Mouse (Mus musculus) testis, adult 2 months (tissue): ENCODE results near the gene Morc4. TPM values are rescaled to one million over a fixed set of nuclear protein-coding genes. Genes with fewer than 3 reads are reported as not detected.

Source experiments
- H3K27ac ChIP-seq: fragments of 200-500 bp; 2 replicates; pipeline ENCODE4 v1.5.1; 2012; ENCODE audit warnings: low read depth, low read length; ENCODE audit not compliant: control insufficient read depth, insufficient read depth
- H3K27me3 ChIP-seq: fragments of 200-500 bp; 2 replicates; pipeline ENCODE4 v1.6.1; 2012; ENCODE audit warnings: mild to moderate bottlenecking, low read length, moderate library complexity; ENCODE audit not compliant: control insufficient read depth, insufficient read depth
- H3K36me3 ChIP-seq: fragments of 200-500 bp; 2 replicates; pipeline ENCODE4 v1.6.1; 2012; ENCODE audit warnings: mild to moderate bottlenecking, low read length; ENCODE audit not compliant: control insufficient read depth, insufficient read depth
- H3K4me1 ChIP-seq: fragments of 200-500 bp; 2 replicates; pipeline ENCODE4 v1.6.1; 2012; ENCODE audit warnings: low read length; ENCODE audit not compliant: control insufficient read depth, insufficient read depth
- H3K4me3 ChIP-seq: fragments of 200-500 bp; 2 replicates; pipeline ENCODE4 v1.5.1; 2012; ENCODE audit warnings: low read depth, mild to moderate bottlenecking, low read length, moderate library complexity, mixed read lengths; ENCODE audit not compliant: control insufficient read depth
- CTCF ChIP-seq: fragments of 200-500 bp; IDR thresholded peaks from 2 replicates; pipeline ENCODE4 v1.5.1; 2012; ENCODE audit warnings: low read depth, mild to moderate bottlenecking, inconsistent platforms, low read length, moderate library complexity; ENCODE audit not compliant: control insufficient read depth, insufficient read depth, insufficient replicate concordance
- POLR2A ChIP-seq: fragments of 200-500 bp; IDR thresholded peaks from 2 replicates; pipeline ENCODE4 v1.6.1; 2012; ENCODE audit warnings: low read depth, mild to moderate bottlenecking, inconsistent platforms, low read length, moderate library complexity; ENCODE audit not compliant: control insufficient read depth
- polyA plus RNA-seq: library from polyadenylated mRNA; depleted of rRNA; stranded (reverse); fragments of >200 nt; gene quantifications from 2 replicates; pipeline ENCODE4 v1.2.3, GENCODE M21; 2012

Morc4 gene
- polyA plus RNA-seq, 1 experiment, result 1.4 TPM

DNA sequence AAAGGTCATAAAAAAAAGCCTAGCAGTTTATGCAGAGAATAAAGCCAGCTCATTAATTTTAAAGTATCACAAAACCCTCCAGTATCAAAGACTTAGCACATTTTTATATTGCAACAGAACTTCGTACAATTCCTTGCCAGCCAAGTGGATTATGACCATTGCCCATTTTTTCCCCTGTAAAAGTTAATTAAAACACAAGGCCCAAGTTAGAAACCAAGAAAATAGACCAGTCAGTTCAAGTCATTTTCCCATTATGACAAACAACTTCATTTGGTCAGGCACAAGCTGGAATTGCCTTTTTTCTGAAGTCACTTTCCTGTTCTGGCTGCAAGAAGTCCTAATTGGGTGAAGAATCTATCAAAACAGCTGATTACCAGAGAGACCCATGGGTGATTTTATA lies 46.1 kb downstream of the Morc4 start:
- no peaks in the 10 kb centered on the region for H3K36me3 ChIP-seq
- TF ChIP-seq CTCF, result no peak
- TF ChIP-seq POLR2A, result no peak
- no peak overlapping the region for H3K27ac ChIP-seq
- H3K4me1 ChIP-seq, result no peaks in the 10 kb centered on the region
- no peaks in the 10 kb centered on the region for H3K27me3 ChIP-seq
- no peak overlapping the region for H3K4me3 ChIP-seq

DNA sequence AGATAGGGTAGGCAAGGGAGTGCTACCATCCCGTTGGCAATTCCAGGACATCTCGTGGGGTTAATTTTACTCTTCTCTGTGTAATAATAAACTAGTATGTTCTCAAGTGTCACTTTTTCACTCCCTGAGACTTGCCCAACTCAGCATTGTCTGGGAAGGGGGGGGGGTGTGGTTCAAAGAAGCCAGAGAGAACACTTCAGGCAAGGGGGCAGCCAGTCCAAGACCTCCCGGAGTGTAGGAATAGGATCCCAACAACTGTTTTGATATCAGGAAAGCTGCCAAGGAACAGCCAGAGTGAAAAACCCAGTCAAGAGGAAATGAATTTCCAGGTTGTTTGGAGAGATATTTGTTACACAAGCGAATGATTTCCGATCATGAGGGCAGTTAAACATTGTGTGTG lies 56.3 kb downstream of the Morc4 start:
- Histone ChIP-seq H3K4me1 (no peaks in the 10 kb centered on the region), H3K27me3 (no peaks in the 10 kb centered on the region), H3K4me3 (no peak overlapping the region), H3K27ac (no peak overlapping the region), H3K36me3 (no peaks in the 10 kb centered on the region)
- TF ChIP-seq CTCF, result no peak

DNA sequence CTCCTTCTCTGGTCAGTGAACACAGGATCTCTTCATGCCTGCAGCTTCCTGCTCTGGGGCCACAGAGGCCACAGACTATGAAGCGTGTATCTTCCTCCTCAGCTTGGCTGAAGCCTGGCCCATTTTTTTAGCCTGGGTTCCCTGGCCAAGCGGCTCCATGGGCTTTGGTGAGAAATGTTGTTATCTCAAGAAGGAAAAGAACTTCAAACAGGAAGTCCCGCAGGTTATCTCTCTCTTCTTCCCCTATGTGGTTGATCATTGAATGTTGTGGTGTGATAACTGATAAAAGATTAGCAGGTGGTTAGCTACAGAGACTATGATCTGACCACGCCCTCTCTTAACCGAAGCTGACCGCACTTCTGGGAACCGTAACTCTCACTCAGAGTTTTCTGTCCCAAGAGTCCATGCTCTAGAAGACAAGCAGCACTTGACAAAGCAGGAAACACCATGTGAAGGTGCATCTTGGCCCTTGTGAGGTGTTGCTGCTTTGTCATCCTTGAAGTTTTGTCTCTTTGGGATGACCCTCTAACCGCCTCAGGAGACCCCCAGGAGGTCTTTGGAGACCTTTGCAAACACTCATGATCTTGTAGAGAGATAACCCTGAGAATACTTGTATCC lies 57.4 kb downstream of the Morc4 start:
- H3K4me3 ChIP-seq, result no peak overlapping the region
- no peaks in the 10 kb centered on the region for H3K4me1 ChIP-seq
- no peaks in the 10 kb centered on the region for H3K36me3 ChIP-seq
- H3K27me3 ChIP-seq, result no peaks in the 10 kb centered on the region
- TF ChIP-seq POLR2A, result no peak
- TF ChIP-seq CTCF, result no peak
- H3K27ac ChIP-seq, result no peak overlapping the region

DNA sequence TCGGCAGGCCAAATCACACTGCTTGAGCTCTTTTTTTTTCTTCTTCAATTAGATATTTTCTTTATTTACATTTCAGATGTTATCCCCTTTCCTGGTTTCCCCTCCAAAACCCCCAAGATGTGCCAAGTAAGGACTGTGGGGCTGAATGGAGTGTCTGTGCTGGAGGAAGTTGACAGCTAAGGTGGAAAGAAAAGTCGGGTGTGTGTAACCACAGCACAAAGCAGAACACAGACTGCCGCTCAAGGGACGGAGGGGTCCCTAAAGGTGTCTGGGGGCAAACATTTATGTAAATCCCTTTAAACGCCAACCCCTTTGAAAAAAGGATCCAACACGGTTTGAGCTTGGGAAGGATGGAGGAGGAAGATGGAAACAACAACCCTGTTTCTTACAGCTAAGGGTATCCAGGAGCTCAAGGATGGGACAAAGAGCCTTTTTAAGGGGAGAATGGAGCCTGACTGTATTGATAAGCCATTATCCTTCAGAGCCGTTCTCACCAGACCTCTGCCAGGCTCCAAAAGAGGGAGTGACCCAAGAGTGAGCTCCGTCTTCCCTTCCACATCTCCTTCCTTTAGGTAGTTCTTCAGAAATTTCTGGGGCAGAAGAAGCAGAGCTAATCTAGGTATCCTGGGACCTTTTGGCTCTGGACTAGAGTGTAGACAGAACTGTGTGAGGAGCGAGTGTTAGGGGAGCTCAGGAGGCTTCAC lies 58.0 kb downstream of the Morc4 start:
- no peak overlapping the region for H3K27ac ChIP-seq
- H3K27me3 ChIP-seq, result no peaks in the 10 kb centered on the region
- no peaks in the 10 kb centered on the region for H3K36me3 ChIP-seq
- no peaks in the 10 kb centered on the region for H3K4me1 ChIP-seq
- TF ChIP-seq CTCF, result no peak
- TF ChIP-seq POLR2A, result no peak
- no peak overlapping the region for H3K4me3 ChIP-seq

DNA sequence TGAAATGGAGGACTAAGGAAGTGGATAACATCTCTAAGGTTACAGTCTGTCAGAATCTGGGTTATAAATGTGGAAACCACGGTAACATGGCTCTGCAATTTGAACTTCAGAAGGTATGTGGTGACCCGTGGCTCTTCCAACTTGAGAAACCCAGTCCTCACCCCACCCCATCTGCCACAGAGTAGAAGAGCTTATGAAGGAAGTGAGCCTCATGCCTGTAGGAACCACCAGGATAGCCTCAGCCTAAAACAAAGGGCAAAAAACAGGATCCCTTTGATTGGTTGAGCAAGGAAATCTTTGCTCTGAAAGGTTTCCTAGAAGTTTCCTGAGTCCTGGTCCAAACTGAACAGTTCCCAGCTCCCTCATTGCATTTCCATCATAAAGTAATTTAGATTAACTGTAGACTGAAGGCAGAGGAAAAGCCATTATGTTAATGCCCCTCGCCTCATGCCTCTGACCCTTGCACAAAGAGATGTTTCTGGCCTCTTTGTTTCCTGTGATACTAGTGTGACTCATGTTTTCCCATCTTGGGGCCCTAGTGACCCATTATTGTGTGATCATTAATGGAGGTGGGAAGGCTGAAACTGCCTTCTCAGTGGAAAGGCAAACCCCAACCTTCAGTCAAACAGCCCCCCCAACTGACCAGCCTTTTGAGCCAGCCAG lies 58.7 kb downstream of the Morc4 start:
- no peaks in the 10 kb centered on the region for H3K36me3 ChIP-seq
- no peaks in the 10 kb centered on the region for H3K27me3 ChIP-seq
- no peak overlapping the region for H3K27ac ChIP-seq
- no peaks in the 10 kb centered on the region for H3K4me1 ChIP-seq
- no peak overlapping the region for H3K4me3 ChIP-seq
- TF ChIP-seq POLR2A (no peak), CTCF (no peak)

DNA sequence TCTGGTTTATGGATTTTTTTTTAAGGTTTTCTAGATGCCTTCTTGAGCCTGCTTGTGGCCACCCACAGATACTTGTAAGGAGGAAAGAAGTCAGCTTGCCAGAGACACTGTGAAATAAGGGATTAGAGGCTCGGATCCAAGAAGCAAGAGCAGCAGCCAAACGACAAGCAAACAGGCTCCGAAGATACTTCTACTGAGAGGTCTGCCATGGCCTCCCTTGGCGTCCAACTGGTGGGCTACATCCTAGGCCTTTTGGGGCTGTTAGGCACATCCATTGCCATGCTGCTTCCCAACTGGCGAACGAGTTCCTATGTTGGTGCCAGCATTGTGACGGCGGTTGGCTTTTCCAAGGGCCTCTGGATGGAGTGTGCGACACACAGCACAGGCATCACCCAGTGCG lies 63.0 kb downstream of the Morc4 start:
- H3K27me3 ChIP-seq, result no peaks in the 10 kb centered on the region
- H3K36me3 ChIP-seq, result no peaks in the 10 kb centered on the region
- no peak for TF ChIP-seq CTCF
- no peak for TF ChIP-seq POLR2A
- no peaks in the 10 kb centered on the region for H3K4me1 ChIP-seq
- H3K27ac ChIP-seq, result no peak overlapping the region
- no peak overlapping the region for H3K4me3 ChIP-seq

DNA sequence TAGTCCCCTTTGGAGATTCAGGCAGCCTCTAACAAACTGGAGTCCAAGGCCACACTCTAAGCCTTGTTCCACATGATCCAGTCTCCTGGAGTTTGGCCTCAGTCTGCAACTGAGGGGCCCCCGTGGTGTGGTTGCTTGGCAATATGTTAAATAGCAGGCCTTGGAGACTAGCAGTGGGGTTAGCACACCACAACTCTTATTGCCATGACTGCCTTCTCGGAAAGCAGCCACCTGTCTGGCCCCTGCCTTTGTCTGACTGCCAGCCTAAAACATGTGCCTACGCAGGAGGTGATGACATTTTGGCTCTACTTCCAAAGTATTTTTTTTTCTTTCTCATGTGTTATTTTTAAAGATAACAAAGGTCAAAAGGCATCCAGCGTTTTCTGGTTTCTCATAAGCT lies 63.4 kb downstream of the Morc4 start:
- Histone ChIP-seq H3K27ac (no peak overlapping the region), H3K36me3 (no peaks in the 10 kb centered on the region), H3K4me1 (no peaks in the 10 kb centered on the region), H3K4me3 (no peak overlapping the region), H3K27me3 (no peaks in the 10 kb centered on the region)
- no peak for TF ChIP-seq CTCF
- no peak for TF ChIP-seq POLR2A
